Mouse (Mus musculus) bone marrow, adult 2 months (tissue): ENCODE measurements around the gene Kcnh2.

ENCODE experiments used
- CTCF ChIP-seq: fragments of 200-500 bp; IDR thresholded peaks from 2 replicates; pipeline ENCODE4 v1.5.1; 2011; ENCODE audit warnings: low read length, control low read depth; ENCODE audit not compliant: control insufficient read depth, insufficient read depth
- POLR2A ChIP-seq: fragments of 200-500 bp; IDR thresholded peaks from 2 replicates; pipeline ENCODE4 v1.6.1; 2011; ENCODE audit warnings: low read depth, mild to moderate bottlenecking, control low read depth, low read length, borderline replicate concordance; ENCODE audit not compliant: control insufficient read depth

DNA sequence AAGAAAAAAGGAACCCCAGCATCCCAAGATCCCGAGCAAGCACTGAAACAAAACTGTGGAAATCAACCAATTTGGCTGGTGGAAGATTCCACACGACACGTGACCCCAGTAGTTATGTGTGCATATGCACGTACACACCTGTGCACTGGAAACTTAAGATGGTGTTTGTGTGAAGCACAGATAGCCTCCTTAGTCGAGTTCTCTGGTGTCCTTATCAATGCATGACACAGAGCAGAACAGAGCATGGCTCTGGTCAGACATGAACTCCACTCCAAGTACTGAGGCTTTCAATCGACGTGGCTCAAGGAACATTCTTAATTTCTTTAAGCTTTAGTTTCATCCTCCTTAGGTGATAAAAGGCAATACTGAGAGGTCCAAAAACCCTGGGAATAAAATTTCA lies 5.1 kb downstream of the Kcnh2 start:
- TF ChIP-seq CTCF (no peak), POLR2A (no peak)
